Mouse (Mus musculus) intestine, postnatal 0 days (tissue): ENCODE results near the gene Retsat. TPM values are rescaled to one million over a fixed set of nuclear protein-coding genes. Genes with fewer than 3 reads are reported as not detected.

ENCODE experiments used
- ATAC-seq: fragments of 200-750 bp; cut with Nextera tagmentation; 2 replicates; pipeline ENCODE4 v1.8.0; 2017; ENCODE audit warnings: mild to moderate bottlenecking, moderate TSS enrichment, moderate library complexity
- H3K27ac ChIP-seq: fragments of 300-500 bp; sonication (generic); 2 replicates; pipeline ENCODE4 v1.5.1; 2014; ENCODE audit warnings: mild to moderate bottlenecking, low read depth, low read length, moderate library complexity
- H3K27me3 ChIP-seq: fragments of 300-500 bp; sonication (generic); replicated peaks from 2 replicates; pipeline ENCODE4 v1.6.1; 2014; ENCODE audit warnings: low read length, mixed read lengths; ENCODE audit not compliant: control insufficient read depth, insufficient read depth
- H3K36me3 ChIP-seq: fragments of 300-500 bp; sonication (generic); 2 replicates; pipeline ENCODE4 v1.6.1; 2014; ENCODE audit warnings: mild to moderate bottlenecking, moderate library complexity; ENCODE audit not compliant: control insufficient read depth, insufficient read depth
- H3K4me1 ChIP-seq: fragments of 300-500 bp; sonication (generic); replicated peaks from 2 replicates; pipeline ENCODE4 v1.6.1; 2014; ENCODE audit warnings: antibody characterized with exemption, low read length, mixed read lengths; ENCODE audit not compliant: control insufficient read depth, insufficient read depth
- H3K4me2 ChIP-seq: fragments of 300-500 bp; sonication (generic); replicated peaks from 2 replicates; pipeline ENCODE4 v1.6.1; 2014; ENCODE audit warnings: low read depth, mild to moderate bottlenecking, moderate library complexity
- H3K4me3 ChIP-seq: fragments of 300-500 bp; sonication (generic); 2 replicates; pipeline ENCODE4 v1.5.1; 2014; ENCODE audit warnings: low read depth, low read length
- H3K9ac ChIP-seq: fragments of 300-500 bp; sonication (generic); 2 replicates; pipeline ENCODE4 v1.6.1; 2014; ENCODE audit warnings: mild to moderate bottlenecking, low read depth, low read length
- H3K9me3 ChIP-seq: fragments of 300-500 bp; sonication (generic); 2 replicates; pipeline ENCODE4 v1.6.1; 2016; ENCODE audit warnings: mixed run types; ENCODE audit not compliant: control insufficient read depth
- CTCF ChIP-seq: sonication (generic); IDR thresholded peaks from 2 replicates; pipeline ENCODE4 v1.5.1; 2016; ENCODE audit warnings: low read depth, mild to moderate bottlenecking, control low read depth, antibody characterized with exemption, moderate library complexity
- WGBS: fragments of 180-500 bp; shearing (Covaris S2); extraction: QIAGEN DNeasy Blood & Tissue Kit; methylation state at CpG from one replicate; pipeline ENCODE4 v1.1.7; 2014; 5-methylcytosine and 5-hydroxymethylcytosine counted together
- polyA plus RNA-seq: library from polyadenylated mRNA; unstranded; fragments of >200 nt; fragmentation: Nextera tagmentation; extraction: Ambion mirVana; gene quantifications from 2 replicates; pipeline ENCODE4 v1.2.1, GENCODE M21; 2015

The Retsat gene
- polyA plus RNA-seq, 1 experiment from 2014 or later: 24.6 TPM

DNA sequence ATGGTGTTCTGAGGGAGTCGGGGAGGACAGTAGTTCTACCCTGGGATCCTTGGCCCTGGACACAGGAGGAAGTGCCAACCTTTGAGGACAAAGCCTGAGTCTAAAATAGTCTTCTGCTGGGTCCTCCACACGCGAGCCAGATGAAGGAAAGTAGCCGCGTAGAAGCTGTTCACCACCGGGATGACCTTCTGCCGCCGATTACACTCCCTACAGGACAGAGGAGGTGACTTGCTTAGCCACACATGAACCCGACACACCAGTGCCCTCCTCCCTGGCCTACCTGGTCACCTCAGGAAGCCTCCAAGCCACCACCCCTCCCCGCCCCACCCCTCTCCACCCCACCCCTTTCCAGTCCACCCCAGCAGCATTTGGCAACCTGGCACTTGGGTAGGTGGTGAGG, 29.5 kb upstream of the Retsat start:
- H3K27ac ChIP-seq: no peak overlapping the region
- ATAC-seq: no peak
- no peak overlapping the region for H3K9ac ChIP-seq
- 92% methylated on average over 10 of the region's 10 CpGs for WGBS
- no peak for TF ChIP-seq CTCF
- H3K4me2 ChIP-seq: no peak overlapping the region
- H3K27me3 ChIP-seq: no peaks in the 10 kb centered on the region
- no peaks in the 10 kb centered on the region for H3K4me1 ChIP-seq
- H3K9me3 ChIP-seq: no peaks in the 10 kb centered on the region
- H3K36me3 ChIP-seq: peaks cover 22% of the 10 kb centered on the region
- H3K4me3 ChIP-seq: no peak overlapping the region

DNA sequence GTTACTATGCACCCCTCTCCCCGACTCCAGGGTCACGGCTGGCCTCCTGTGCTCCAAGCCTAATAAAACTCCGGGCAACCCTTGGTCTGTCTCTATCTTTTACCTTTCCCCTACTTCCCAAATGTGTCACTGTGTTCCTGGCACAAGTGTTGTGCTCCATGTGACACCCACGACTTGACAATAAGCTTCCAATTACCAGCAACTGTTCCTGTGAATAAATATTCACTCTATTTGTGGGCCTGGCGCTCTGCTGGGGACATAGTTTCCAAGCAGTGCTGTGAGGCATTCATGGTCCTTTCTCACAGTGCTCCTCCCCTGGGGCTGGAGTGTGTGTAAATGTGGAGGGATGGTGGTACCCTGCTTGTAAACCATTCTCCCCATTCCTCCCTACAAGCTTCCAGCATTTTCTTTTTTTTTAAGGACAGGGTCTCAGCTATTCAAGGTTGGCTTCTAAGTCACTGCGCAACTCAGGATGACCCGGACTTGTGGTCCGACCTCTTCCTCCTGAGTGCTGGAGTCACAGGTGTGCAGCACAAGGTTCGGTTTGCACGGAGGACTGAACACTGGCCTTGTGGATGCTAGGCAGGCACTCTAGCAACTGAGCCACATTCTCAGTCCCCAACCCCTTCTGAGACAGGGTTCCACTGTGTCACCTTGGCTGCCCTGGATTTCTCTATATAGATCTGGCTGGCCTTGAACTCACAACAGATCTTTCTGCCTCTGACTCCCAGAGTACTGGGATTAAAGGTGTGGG, 27.5 kb upstream of the Retsat start:
- H3K4me2 ChIP-seq: no peak overlapping the region
- peak; percentile 28; the same call in 1 of the 2 replicates for ATAC-seq
- no peak overlapping the region for H3K9ac ChIP-seq
- 77% methylated on average over 10 of the region's 10 CpGs for WGBS
- H3K4me3 ChIP-seq: no peak overlapping the region
- no peak overlapping the region; the same call in 1 of the 2 replicates for H3K27ac ChIP-seq
- TF ChIP-seq CTCF: no peak
- H3K36me3 ChIP-seq: peaks cover 25% of the 10 kb centered on the region
- no peaks in the 10 kb centered on the region for H3K4me1 ChIP-seq
- H3K9me3 ChIP-seq: no peaks in the 10 kb centered on the region
- no peaks in the 10 kb centered on the region for H3K27me3 ChIP-seq

DNA sequence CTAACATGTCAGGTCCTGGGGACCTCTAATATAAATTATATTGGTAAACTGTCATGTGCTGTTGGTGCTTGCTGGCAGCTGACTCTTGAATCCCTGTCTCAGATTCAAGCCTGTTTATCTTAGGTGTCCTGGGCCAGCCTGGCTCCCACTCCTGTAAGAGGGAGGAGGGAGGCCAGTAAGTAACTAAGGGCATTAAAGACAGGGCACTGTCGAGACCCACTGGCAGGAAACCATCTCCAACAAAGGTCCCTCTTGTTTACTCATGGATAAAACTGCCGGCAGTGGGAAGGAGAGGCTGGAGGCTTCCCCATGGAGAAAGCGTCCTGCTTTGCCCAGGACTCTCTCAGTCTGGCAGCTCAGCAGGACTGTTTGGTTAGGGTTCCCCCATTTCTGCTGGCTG, 26.4 kb upstream of the Retsat start:
- no peaks in the 10 kb centered on the region for H3K9me3 ChIP-seq
- WGBS: 35% methylated on average over 3 of the region's 3 CpGs
- ATAC-seq: no peak

DNA sequence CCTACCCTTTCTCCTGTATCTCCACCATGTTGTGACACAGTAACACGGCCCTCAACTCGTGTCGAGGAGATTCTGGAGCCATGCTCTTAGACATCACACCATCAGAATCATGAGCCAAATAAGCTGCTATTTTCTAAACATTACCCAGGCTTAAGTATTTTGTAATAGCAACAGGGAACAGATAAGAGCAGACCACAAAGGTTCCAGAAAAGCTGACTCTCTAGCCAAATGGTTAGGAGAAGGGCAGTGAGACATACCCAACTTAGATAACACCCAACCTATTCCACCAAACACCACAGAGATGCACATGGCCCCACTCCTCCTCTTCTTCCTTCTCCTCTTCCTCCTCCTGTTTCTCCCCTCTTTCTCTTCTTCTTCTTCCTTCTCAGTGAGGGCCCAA, 22.2 kb upstream of the Retsat start:
- no peak overlapping the region for H3K27ac ChIP-seq
- H3K9me3 ChIP-seq: no peaks in the 10 kb centered on the region
- no peak overlapping the region for H3K9ac ChIP-seq
- no peak overlapping the region for H3K4me2 ChIP-seq
- no peak for ATAC-seq
- H3K4me3 ChIP-seq: no peak overlapping the region
- no peak for TF ChIP-seq CTCF
- H3K36me3 ChIP-seq: peaks cover 39% of the 10 kb centered on the region; the same call in 1 of the 2 replicates
- WGBS: 93% methylated on average over 3 of the region's 3 CpGs
- no peaks in the 10 kb centered on the region for H3K4me1 ChIP-seq
- H3K27me3 ChIP-seq: no peaks in the 10 kb centered on the region

More for the DNA sequence above, 26.4 kb upstream of the Retsat start:
- Histone ChIP-seq H3K4me2 (no peak overlapping the region), H3K36me3 (peaks cover 31% of the 10 kb centered on the region), H3K9ac (no peak overlapping the region), H3K4me1 (no peaks in the 10 kb centered on the region), H3K27me3 (no peaks in the 10 kb centered on the region), H3K4me3 (no peak overlapping the region), H3K27ac (no peak overlapping the region)
- TF ChIP-seq CTCF: no peak

DNA sequence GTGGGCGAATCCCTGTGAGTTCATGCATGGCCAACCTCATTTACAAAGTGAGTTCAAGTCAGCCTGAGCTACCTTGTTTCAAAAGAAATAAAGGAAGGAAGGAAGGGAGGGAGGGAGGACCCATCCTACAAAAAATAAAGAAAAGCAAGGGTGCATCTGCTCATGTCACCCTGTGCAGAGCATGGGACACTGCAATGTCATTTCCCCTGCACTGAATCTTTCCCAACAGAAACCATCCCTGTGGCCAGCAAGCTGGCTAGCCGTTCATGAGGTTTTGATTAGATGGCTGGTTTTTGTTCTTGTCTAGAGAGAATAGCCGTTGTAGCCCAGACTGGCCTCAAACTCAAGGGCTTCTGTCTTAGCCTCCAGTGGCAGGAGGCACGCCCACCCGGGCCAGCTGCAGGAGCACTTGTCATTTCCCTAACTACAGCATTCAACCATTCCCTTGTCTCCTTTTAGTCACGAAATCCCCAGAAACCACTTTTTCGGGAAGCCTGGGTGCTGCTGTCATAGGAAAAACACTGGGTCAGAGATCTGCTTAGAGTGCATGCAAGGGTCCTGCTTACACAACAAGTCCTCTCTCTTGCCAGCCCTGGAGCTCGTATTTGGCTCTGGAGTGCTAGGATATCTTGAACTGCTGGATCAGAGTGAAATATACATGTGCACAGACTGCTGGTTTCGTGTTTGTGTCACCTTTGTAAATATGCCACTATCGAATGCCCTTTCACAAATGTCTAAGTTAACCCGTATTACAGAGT, 16.5 kb upstream of the Retsat start:
- H3K36me3 ChIP-seq: peaks cover 30% of the 10 kb centered on the region; the same call in 1 of the 2 replicates

DNA sequence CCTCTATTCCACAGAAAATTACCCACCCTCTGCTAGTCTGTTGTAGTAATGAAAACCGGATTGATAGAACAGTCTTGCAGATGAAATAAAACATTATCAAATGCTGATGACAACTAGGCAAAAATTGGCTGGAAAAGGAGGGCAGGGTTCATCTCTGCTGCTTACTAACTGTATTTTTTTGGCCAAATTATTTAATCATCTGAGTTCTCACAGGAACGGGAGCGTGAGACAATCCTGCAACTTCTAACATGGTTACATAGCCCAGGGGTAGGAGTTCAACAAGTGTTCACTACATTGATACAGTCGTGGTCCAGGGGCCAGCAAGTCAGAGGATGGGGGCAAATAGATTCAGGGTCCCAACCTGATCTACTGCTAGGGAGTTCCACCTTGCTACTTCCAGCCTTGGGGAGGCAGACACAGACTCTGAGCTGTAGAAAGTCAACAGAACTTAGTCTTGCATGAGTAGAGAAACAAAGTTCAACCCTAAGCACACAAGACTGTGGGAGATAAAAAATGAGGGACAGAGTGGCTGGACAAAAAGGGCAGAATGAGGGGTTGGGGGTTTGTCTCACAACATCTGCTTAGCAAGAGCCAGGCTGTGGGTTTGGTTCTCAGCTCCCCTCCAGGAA, 14.9 kb upstream of the Retsat start:
- Histone ChIP-seq H3K27ac (peak overlapping the region; percentile 52), H3K27me3 (no peaks in the 10 kb centered on the region), H3K36me3 (peaks cover 23% of the 10 kb centered on the region; the same call in 1 of the 2 replicates), H3K4me1 (no peaks in the 10 kb centered on the region), H3K9ac (no peak overlapping the region), H3K4me2 (no peak overlapping the region), H3K4me3 (no peak overlapping the region), H3K9me3 (no peaks in the 10 kb centered on the region)
- no peak for TF ChIP-seq CTCF
- no peak for ATAC-seq
- 87% methylated on average over 4 of the region's 4 CpGs for WGBS

More for the DNA sequence above, 16.5 kb upstream of the Retsat start:
- Histone ChIP-seq H3K27ac (no peak overlapping the region), H3K9me3 (no peaks in the 10 kb centered on the region), H3K9ac (no peak overlapping the region), H3K4me3 (no peak overlapping the region), H3K27me3 (no peaks in the 10 kb centered on the region), H3K4me2 (no peak overlapping the region), H3K4me1 (no peaks in the 10 kb centered on the region)
- ATAC-seq: no peak
- WGBS: 76% methylated on average over 11 of the region's 11 CpGs
- no peak for TF ChIP-seq CTCF
